19 mouse cellular contexts compared by ENCODE assay signal in the genomic region with DNA sequence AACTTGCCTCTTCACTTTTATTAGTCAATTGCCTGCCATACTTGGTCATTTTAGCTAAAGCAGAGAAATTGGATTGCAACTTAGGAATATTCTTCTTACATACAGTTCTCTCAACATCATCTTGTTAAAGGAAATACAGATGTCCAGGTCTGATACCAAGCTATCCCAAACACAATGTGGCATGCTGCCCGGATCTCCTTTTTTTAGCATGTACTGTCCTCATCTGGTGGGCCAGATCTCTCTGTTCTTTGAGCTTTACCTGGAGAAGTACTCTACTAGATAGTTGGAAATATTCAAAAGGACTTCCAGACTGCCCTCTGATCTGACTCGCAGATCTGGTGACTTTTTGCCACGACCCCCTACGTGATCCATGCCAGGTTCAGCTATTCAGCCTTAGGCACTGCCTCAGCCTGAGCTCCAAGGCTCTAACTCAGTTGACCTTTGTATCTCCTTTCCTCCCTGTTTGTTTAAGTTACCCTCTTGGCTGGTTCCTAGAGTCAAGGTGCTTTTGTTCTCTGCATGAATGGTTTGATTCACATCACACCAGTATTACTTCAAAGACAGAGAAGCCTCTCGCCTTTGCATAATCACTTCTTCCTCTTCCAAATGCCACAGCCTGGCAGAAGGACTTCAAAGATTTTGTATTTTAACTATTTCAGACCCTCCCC.
DNase-seq lines count a peak whose midpoint lies in the region; ATAC-seq lines count a peak whose summit lies in the region.
"Had no signal": no experiment of that assay in that cellular context is flagged by ENCODE, and none has a peak within 500 bp of the region (broad histone marks: within the 10 kb centered on the region; RNA-seq: fewer than 3 reads in every experiment).

No protein-coding gene starts in this region.

- intact Hi-C loops in left cerebral cortex, postnatal 36 days (cut with DNase I), result no loop called here

- 22% methylated on average over 5 of the region's 5 CpGs for WGBS in midbrain, embryonic 11.5 days
- WGBS in midbrain, embryonic 14.5 days, result 20% methylated on average over 5 of the region's 5 CpGs
- WGBS in limb, embryonic 10.5 days, result 23% methylated on average over 5 of the region's 5 CpGs

- no peaks in the 10 kb centered on the region for H3K9me3 ChIP-seq in midbrain, embryonic 11.5 days (ENCODE audit: control insufficient read depth, low read length)
- H3K9me3 ChIP-seq in midbrain, embryonic 14.5 days (ENCODE audit: control insufficient read depth, low read length), result no peaks in the 10 kb centered on the region
- H3K9me3 ChIP-seq in limb, embryonic 10.5 days (replicated peaks), result no peaks in the 10 kb centered on the region
- H3K9me3 ChIP-seq: embryonic facial prominence, embryonic 15.5 days; forebrain, embryonic 13.5 days; heart, embryonic 15.5 days; hindbrain, embryonic 15.5 days had no signal

- H3K27ac ChIP-seq in midbrain, embryonic 11.5 days (ENCODE audit: low read depth, low read length), result no peak overlapping the region
- no peak overlapping the region for H3K27ac ChIP-seq in midbrain, embryonic 14.5 days (replicated peaks; ENCODE audit: low read depth, low read length)
- H3K27ac ChIP-seq in limb, embryonic 10.5 days, result no peak overlapping the region
- H3K27ac ChIP-seq: embryonic facial prominence, embryonic 15.5 days; forebrain, embryonic 13.5 days; heart, embryonic 15.5 days; hindbrain, embryonic 15.5 days had no signal

- H3K9ac ChIP-seq in midbrain, embryonic 11.5 days (ENCODE audit: low read length), result no peak overlapping the region
- H3K9ac ChIP-seq in midbrain, embryonic 14.5 days (replicated peaks; ENCODE audit: low read length), result no peak overlapping the region
- H3K9ac ChIP-seq: embryonic facial prominence, embryonic 15.5 days; forebrain, embryonic 13.5 days; heart, embryonic 15.5 days; hindbrain, embryonic 15.5 days had no signal

- no peak overlapping the region for H3K4me3 ChIP-seq in midbrain, embryonic 11.5 days (ENCODE audit: low read depth, low read length)
- H3K4me3 ChIP-seq in midbrain, embryonic 14.5 days (replicated peaks; ENCODE audit: low read depth, low read length), result no peak overlapping the region
- H3K4me3 ChIP-seq in limb, embryonic 10.5 days, result no peak overlapping the region
- H3K4me3 ChIP-seq: embryonic facial prominence, embryonic 15.5 days; forebrain, embryonic 13.5 days; heart, embryonic 15.5 days; hindbrain, embryonic 15.5 days had no signal

- H3K4me1 ChIP-seq in midbrain, embryonic 11.5 days (ENCODE audit: control insufficient read depth, insufficient read depth, low read length), result peaks cover 4% of the 10 kb centered on the region
- H3K4me1 ChIP-seq in midbrain, embryonic 14.5 days (ENCODE audit: control insufficient read depth, insufficient read depth, low read length), result peaks cover 3% of the 10 kb centered on the region; the same call in 1 of the 2 replicates
- H3K4me1 ChIP-seq in limb, embryonic 10.5 days, result peaks cover 7% of the 10 kb centered on the region

- H3K36me3 ChIP-seq in midbrain, embryonic 11.5 days (ENCODE audit: control insufficient read depth, insufficient read depth, low read length), result no peaks in the 10 kb centered on the region
- no peaks in the 10 kb centered on the region for H3K36me3 ChIP-seq in midbrain, embryonic 14.5 days (ENCODE audit: control insufficient read depth, insufficient read depth, low read length)
- H3K36me3 ChIP-seq in limb, embryonic 10.5 days, result no peaks in the 10 kb centered on the region
- H3K36me3 ChIP-seq: embryonic facial prominence, embryonic 15.5 days; heart, embryonic 15.5 days; hindbrain, embryonic 15.5 days had no signal

- peak; percentile 63 for DNase-seq in embryo, embryonic 10 days (ENCODE audit: low spot score)
- no peak for DNase-seq in embryo, embryonic 9.5 days (ENCODE audit: extremely low spot score)
- no peak for DNase-seq in midbrain, embryonic 11.5 days (ENCODE audit: low spot score, missing footprints)
- no peak for DNase-seq in midbrain, embryonic 14.5 days
- DNase-seq in limb, embryonic 10.5 days (ENCODE audit: low spot score), result peak; percentile 28
- DNase-seq in frontal cortex, postnatal 25 days (ENCODE audit: low spot score in 2 of 2), result no peak
- DNase-seq in frontal cortex, adult 2 months (ENCODE audit: extremely low spot score in 1 of 2, low spot score in 1 of 2), result no peak
- DNase-seq in left cerebral cortex, postnatal 36 days (ENCODE audit: low spot score in 2 of 2), result no peak
- DNase-seq: cerebellum, adult 9-11 months; gastrocnemius, postnatal 14 days; kidney, postnatal 14 days; layer of hippocampus, postnatal 36 days; right cerebral cortex, postnatal 14 days; thymus, postnatal 4 days had no signal

- H3K4me2 ChIP-seq in midbrain, embryonic 11.5 days, result no peak overlapping the region
- no peak overlapping the region for H3K4me2 ChIP-seq in midbrain, embryonic 14.5 days (ENCODE audit: low read length)
- H3K4me2 ChIP-seq: embryonic facial prominence, embryonic 15.5 days; forebrain, embryonic 13.5 days; heart, embryonic 15.5 days; hindbrain, embryonic 15.5 days had no signal

- ATAC-seq in midbrain, embryonic 11.5 days (ENCODE audit: low FRiP score), result 0 out of 2 replicates have a peak, but pooled peaks have one; percentile 23
- no peak for ATAC-seq in midbrain, embryonic 14.5 days (ENCODE audit: low FRiP score, low TSS enrichment)
- ATAC-seq: activated CD4-positive, CD25-positive, alpha-beta regulatory T cell, adult 4 months; forebrain, embryonic 13.5 days had no signal

- H3K27me3 ChIP-seq in midbrain, embryonic 11.5 days (ENCODE audit: control insufficient read depth, insufficient read depth, low read length), result no peaks in the 10 kb centered on the region
- H3K27me3 ChIP-seq in midbrain, embryonic 14.5 days (ENCODE audit: control insufficient read depth, insufficient read depth, low read length), result no peaks in the 10 kb centered on the region
- no peaks in the 10 kb centered on the region for H3K27me3 ChIP-seq in limb, embryonic 10.5 days (ENCODE audit: low read depth, poor library complexity, severe bottlenecking)
- H3K27me3 ChIP-seq: embryonic facial prominence, embryonic 15.5 days; forebrain, embryonic 13.5 days; heart, embryonic 15.5 days; hindbrain, embryonic 15.5 days had no signal

Comparison
In these comparisons a context has a peak if more than half of its experiments do, and no peak if none do; other contexts are left out.
1. DNase-seq: peak in embryo, embryonic 10 days (single experiment) and limb, embryonic 10.5 days (single experiment); none in embryo, embryonic 9.5 days (single experiment), midbrain, embryonic 11.5 days (single experiment), midbrain, embryonic 14.5 days (single experiment), frontal cortex, postnatal 25 days (0 of 2), frontal cortex, adult 2 months (0 of 2) and left cerebral cortex, postnatal 36 days (0 of 2).